Mouse (Mus musculus) cortical plate, adult 2 months (tissue): Measurements from ENCODE around the gene Il9. TPM values are rescaled to one million over a fixed set of nuclear protein-coding genes. Genes with fewer than 3 reads are reported as not detected.

Experiments
- H3K27ac ChIP-seq: fragments of 200-500 bp; 2 replicates; pipeline ENCODE4 v1.5.1; 2012; ENCODE audit warnings: low read length, control low read depth, inconsistent platforms; ENCODE audit not compliant: insufficient read depth
- H3K4me1 ChIP-seq: fragments of 200-500 bp; 2 replicates; pipeline ENCODE4 v1.6.1; 2011; ENCODE audit warnings: low read length; ENCODE audit not compliant: control insufficient read depth, insufficient read depth
- H3K4me3 ChIP-seq: fragments of 200-500 bp; 2 replicates; pipeline ENCODE4 v1.5.1; 2011; ENCODE audit warnings: mild to moderate bottlenecking, low read length, control low read depth; ENCODE audit not compliant: insufficient read depth
- CTCF ChIP-seq: fragments of 200-500 bp; IDR thresholded peaks from 2 replicates; pipeline ENCODE4 v1.5.1; 2011; ENCODE audit warnings: mild to moderate bottlenecking, control low read depth, low read length; ENCODE audit not compliant: insufficient read depth; ENCODE audit errors: extremely low read depth
- POLR2A ChIP-seq: fragments of 200-500 bp; IDR thresholded peaks from 2 replicates; pipeline ENCODE4 v1.6.1; 2011; ENCODE audit warnings: mild to moderate bottlenecking, low read length, control low read depth; ENCODE audit not compliant: insufficient read depth; ENCODE audit errors: extremely low read depth
- polyA plus RNA-seq: library from polyadenylated mRNA; depleted of rRNA; stranded (reverse); fragments of >200 nt; gene quantifications from 2 replicates; pipeline ENCODE4 v1.2.3, GENCODE M21; 2012

Il9 gene
- polyA plus RNA-seq, 1 experiment, result not detected

DNA sequence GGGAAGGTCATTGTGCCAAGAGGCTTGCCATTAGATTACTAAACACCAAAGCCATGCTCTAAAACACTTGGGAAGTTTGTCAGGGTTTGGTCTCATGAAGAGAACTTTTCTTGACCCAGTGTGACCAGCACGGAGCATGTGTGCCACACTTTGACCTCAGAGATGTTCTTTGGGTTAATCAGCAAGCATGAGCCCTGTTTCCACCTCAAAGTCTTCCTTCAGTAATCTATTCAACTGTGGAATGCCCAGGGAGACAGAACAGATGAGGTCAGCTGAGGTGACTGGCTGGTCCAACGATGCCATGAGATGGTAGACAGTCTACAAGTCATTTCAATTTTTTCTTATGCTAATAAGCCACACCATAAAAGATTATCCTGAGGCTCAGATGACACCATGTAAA lies 27.8 kb upstream of the Il9 start:
- no peaks in the 10 kb centered on the region for H3K4me1 ChIP-seq
- TF ChIP-seq POLR2A, result no peak
- no peak for TF ChIP-seq CTCF
- no peak overlapping the region for H3K27ac ChIP-seq
- no peak overlapping the region for H3K4me3 ChIP-seq

DNA sequence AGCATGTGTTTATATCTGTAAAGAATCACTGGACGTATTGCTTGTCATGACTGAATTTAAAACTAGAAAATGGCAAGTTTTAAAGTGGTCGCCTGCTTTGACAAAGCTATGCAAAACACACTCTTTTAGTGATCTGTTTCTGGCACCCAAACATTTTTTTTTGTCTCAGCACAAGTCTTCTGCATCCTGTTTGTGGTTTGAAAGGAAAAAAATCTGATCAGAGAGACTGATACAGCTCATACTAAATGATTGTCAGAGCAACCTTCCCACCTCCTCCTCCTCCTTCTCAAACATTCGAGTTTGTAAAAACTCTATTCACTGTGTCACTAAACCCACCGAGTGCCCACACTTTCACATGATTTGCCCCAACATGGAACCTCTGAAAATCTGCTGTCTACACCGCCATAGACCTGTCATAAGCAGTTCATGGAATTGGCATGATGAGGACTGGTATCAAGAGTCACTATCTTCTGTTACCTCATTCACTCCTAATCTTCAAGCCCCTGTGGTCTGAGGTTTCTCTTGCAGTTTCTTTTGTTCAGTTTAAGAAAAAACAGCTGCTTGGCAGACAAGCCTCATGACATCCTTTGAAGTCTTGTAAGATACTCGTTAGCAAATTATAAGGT lies 24.9 kb upstream of the Il9 start:
- TF ChIP-seq CTCF, result no peak
- TF ChIP-seq POLR2A, result no peak
- no peaks in the 10 kb centered on the region for H3K4me1 ChIP-seq
- H3K4me3 ChIP-seq, result no peak overlapping the region
- H3K27ac ChIP-seq, result no peak overlapping the region

DNA sequence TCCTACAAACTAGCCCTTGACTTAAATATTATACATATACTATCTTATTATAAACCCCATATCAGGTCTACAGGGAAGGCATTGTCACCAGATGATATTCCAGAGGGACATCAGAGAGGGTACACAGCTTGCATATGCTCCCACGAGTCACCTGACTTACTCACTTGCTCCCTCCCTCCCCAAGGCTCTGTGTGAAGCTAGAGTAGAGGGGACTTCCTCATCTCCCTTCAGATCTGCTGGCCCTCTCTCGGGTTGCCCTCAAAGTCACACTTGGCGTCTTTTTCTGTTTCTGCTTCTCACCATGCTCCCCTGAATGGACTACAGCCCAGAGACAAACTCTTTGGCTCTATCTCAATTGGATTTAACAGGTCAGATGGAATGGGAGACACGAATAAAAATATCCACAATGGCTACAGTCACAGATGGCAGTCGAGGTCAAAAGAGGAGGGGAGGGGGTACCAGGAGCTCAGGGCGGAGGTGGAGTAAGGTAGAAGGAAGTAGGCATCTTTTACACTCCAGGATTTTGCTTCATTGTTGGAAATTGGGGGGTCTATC lies 19.9 kb upstream of the Il9 start:
- no peaks in the 10 kb centered on the region for H3K4me1 ChIP-seq
- H3K27ac ChIP-seq, result no peak overlapping the region
- no peak overlapping the region for H3K4me3 ChIP-seq
- TF ChIP-seq CTCF (no peak), POLR2A (no peak)

DNA sequence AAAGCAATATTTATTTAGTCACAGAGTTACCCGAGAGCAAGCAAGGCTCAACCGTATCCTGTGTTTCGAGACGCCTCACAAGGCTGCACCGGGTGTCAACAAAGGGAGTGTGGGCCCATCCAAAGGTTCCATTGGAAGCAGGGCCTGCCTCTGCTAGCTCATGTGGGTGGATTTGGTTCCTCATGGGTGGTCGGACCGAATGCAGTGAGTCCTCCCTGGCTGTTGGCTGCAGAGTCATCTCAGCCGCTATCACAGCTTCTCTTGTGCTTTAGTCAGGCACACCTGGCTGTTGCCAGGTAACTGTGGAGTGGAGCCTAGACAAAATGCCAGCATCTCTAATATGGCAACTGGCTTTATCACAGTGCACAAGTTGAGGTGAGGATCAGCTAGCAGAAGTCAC lies 18.6 kb upstream of the Il9 start:
- no peak overlapping the region for H3K27ac ChIP-seq
- H3K4me1 ChIP-seq, result no peaks in the 10 kb centered on the region
- TF ChIP-seq POLR2A (no peak), CTCF (no peak)
- H3K4me3 ChIP-seq, result no peak overlapping the region

DNA sequence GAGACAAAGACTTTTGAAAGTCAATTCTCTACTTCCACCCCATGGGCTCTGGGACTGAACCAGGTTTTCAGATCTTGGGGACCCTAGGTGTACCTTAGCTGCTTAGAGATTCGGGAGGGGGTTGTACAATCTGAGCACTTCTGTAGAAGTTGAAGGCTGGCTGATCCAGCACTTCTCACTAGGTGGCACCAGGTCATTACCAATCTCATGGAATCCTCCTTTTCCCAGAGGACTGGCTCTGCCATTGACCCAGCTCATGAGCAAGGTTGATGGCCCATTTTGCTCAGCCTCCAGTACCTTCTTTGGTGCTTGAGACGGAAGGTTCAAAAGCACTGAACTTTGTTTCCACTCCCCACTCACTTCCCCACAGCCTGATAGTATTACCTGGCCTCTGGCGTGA lies 18.1 kb upstream of the Il9 start:
- Histone ChIP-seq H3K4me1 (no peaks in the 10 kb centered on the region), H3K27ac (no peak overlapping the region), H3K4me3 (no peak overlapping the region)
- peak; percentile 53 for TF ChIP-seq CTCF
- no peak for TF ChIP-seq POLR2A

DNA sequence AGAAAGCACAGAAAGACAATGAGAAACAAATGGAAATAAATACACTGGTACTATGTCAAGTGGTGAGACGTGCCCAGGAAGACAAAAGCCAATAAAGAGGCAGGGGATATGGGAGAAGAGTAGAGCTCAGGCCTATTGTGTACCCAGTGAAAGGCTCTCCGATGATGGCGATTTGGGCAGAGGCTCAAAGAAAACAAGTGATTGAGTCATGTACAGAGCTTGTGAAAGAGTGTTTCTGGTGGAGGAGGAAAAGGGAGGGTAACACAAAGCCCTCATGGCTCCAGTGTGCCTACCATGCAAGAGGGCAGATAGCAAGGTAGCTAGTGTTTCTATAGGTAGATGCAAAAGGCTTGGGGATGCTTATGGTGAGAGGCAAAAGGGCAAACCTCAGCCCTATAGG lies 12.4 kb upstream of the Il9 start:
- TF ChIP-seq POLR2A (no peak), CTCF (no peak)
- Histone ChIP-seq H3K4me3 (no peak overlapping the region), H3K27ac (no peak overlapping the region)

DNA sequence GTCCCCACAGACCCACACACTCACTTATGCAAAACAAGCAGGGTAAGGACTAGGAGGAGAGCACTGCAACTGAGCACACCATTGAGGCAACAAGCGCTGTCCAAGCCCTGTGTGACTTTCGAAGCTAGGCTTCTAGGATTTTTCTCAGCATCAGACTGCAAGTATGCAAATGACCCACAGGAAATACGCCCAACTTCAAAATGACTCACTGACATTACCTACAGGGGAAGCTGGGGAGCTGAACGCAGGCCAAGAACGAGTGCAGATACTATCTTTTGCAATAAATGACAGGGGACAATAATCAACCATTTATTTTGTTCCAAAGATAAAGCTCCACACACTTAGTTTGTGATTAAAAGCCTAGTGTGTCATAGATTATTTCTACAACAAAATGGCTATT lies 6.0 kb upstream of the Il9 start:
- TF ChIP-seq POLR2A (no peak), CTCF (no peak)
- Histone ChIP-seq H3K4me1 (no peaks in the 10 kb centered on the region), H3K4me3 (no peak overlapping the region), H3K27ac (no peak overlapping the region)

More for the DNA sequence above, 12.4 kb upstream of the Il9 start:
- no peaks in the 10 kb centered on the region for H3K4me1 ChIP-seq

DNA sequence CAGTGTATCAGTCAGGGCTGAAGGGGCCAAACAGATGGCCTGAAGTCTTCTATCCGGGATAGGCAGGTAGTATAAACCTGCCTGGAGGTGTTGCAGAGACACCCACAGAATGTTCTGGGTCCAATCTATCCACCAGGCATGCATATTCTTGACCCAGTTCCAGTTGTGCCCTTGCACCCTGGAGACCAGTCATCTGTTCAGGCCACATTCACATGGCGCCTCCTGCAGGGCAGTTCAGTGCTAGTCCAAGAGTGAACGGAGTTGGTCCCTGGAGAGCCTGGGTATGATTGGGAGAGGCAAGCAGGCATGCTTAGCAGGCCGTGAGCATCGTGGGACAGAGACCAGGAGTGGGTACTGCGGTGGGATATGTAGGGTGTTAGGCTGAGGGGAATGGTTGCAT lies 4.0 kb downstream of the Il9 start:
- Histone ChIP-seq H3K4me1 (no peaks in the 10 kb centered on the region), H3K27ac (no peak overlapping the region), H3K4me3 (no peak overlapping the region)
- TF ChIP-seq POLR2A (no peak), CTCF (no peak)

DNA sequence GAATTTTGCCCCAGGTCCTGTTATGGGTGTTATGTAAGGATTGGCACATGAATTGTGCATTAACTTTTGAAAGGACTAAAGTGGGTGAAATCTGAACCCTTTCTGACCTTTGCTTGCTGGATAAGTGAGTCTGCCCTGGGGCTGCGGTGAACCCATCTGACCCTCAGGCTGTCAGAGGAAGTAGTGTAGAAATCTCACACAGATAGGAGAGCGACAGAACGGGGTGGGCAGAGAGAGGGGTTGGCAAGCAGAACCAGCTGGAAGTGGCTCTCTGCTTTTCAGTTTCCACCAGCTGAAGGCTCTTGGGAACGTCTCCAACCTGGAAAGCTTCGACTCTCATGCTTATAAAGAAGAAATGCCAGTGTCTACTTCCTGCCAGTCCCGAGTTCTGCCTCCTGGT lies 4.8 kb downstream of the Il9 start:
- Histone ChIP-seq H3K4me1 (no peaks in the 10 kb centered on the region), H3K4me3 (no peak overlapping the region), H3K27ac (no peak overlapping the region)
- TF ChIP-seq CTCF, result no peak
- no peak for TF ChIP-seq POLR2A

DNA sequence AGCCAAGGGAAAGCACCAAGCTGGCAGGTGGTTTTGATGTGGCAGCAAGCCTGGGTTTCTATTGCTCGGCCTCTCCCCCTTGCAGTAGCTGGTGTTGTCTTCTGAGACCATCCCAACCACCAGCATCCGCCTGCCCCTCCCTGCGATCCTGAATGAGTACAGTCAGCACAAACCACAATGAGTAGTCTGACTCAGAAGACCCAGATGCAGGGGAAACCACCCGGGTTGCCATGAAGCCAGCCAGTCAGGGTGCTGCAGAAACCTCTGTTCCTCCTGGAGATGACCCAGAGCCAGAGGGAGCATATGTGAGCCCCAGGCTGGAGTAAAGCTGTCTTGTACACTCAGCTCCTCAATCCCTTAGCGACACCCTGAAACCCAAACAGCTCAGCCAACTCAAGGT lies 5.3 kb downstream of the Il9 start:
- no peak overlapping the region for H3K4me3 ChIP-seq
- no peaks in the 10 kb centered on the region for H3K4me1 ChIP-seq
- no peak for TF ChIP-seq CTCF
- no peak for TF ChIP-seq POLR2A
- no peak overlapping the region for H3K27ac ChIP-seq
